Mouse (Mus musculus) CD4-positive, CD25-positive, alpha-beta regulatory T cell (primary cell): ENCODE results near the gene Paqr3. TPM values are rescaled to one million over a fixed set of nuclear protein-coding genes. Genes with fewer than 3 reads are reported as not detected.

Experiments
- polyA plus RNA-seq: library from polyadenylated mRNA; unstranded; fragments of 100-300 nt; shearing (Covaris generic); gene quantifications from one replicate; pipeline ENCODE4 v1.2.1, GENCODE M21; 2017

Paqr3 gene
- 5.6 TPM for polyA plus RNA-seq

DNA sequence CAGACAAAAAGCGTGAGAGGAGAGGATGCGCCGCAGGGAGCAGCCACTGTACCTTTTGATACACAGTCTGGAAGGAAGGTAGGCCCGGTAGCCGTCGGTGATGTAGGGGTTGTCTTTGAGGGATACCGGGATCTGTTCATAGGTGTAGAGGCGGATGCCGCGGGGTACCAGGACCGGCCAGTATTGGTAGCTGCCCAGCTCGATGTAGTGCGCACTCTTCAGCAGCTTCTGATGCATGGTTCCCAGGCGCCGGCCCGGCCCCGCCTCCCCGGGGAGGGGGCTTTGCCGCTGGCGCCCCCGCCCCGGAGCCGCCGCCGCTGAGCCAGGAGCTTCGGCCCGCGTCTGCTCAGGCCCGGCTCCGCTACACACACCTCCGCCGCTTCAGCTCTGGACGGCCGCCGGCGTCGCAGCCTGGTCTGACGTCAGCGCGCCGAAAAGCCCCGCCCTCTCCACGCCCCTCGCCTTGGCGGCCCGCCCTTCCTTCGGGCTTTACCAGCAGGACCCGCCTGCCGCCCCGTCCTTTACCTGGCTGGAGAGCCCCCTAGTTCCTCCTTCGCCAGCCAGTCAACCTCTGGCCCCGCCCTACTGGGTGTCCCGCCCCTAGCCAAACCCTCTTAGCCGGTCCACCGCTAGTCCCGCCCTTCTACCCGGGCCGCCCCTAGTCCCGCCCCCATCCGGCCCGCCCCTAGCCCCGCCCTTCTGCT, at the start of gene Paqr3:
Paqr3 (minus strand) TSS at position 390 of the 704 bp plus-strand sequence.

Other genes with a start within 250 kb of the Paqr3 start
- gene Bmp2k, start 113.9 kb downstream of the Paqr3 start, polyA plus RNA-seq: 26.8 TPM